Mouse (Mus musculus) lung, embryonic 14.5 days (tissue): ENCODE results near the gene Celsr1. TPM values are rescaled to one million over a fixed set of nuclear protein-coding genes. Genes with fewer than 3 reads are reported as not detected.
A peak's percentile ranks its signal among the peaks of the same experiment; 100 is the strongest.

Experiments
- ATAC-seq: fragments of 200-750 bp; cut with Nextera tagmentation; 2 replicates; pipeline ENCODE4 v1.8.0; 2017; ENCODE audit warnings: mild to moderate bottlenecking, moderate TSS enrichment, moderate library complexity; ENCODE audit not compliant: insufficient read depth
- DNase-seq: peaks from one replicate; pipeline ENCODE4 v3.0.0-alpha.2; 2015
- H3K27ac ChIP-seq: fragments of 300-500 bp; sonication (generic); 2 replicates; pipeline ENCODE4 v1.5.1; 2014; ENCODE audit warnings: low read depth, mild to moderate bottlenecking, moderate library complexity
- H3K27me3 ChIP-seq: fragments of 300-500 bp; sonication (generic); 2 replicates; pipeline ENCODE4 v1.6.1; 2014; ENCODE audit warnings: low read length, control low read depth; ENCODE audit not compliant: insufficient read depth
- H3K36me3 ChIP-seq: fragments of 300-500 bp; sonication (generic); 2 replicates; pipeline ENCODE4 v1.6.1; 2014; ENCODE audit warnings: control low read depth; ENCODE audit not compliant: insufficient read depth
- H3K4me1 ChIP-seq: fragments of 300-500 bp; sonication (generic); 2 replicates; pipeline ENCODE4 v1.6.1; 2014; ENCODE audit warnings: antibody characterized with exemption, control low read depth; ENCODE audit not compliant: insufficient read depth
- H3K4me2 ChIP-seq: fragments of 300-500 bp; sonication (generic); 2 replicates; pipeline ENCODE4 v1.6.1; 2014; ENCODE audit warnings: mild to moderate bottlenecking
- H3K4me3 ChIP-seq: fragments of 300-500 bp; sonication (generic); 2 replicates; pipeline ENCODE4 v1.5.1; 2014; ENCODE audit warnings: low read depth, low read length
- H3K9ac ChIP-seq: fragments of 300-500 bp; sonication (generic); 2 replicates; pipeline ENCODE4 v1.6.1; 2014
- H3K9me3 ChIP-seq: fragments of 300-500 bp; sonication (generic); 2 replicates; pipeline ENCODE4 v1.6.1; 2016; ENCODE audit warnings: low read depth, low read length, control low read depth
- CTCF ChIP-seq: IDR thresholded peaks from 2 replicates; pipeline ENCODE4 v1.5.1; 2016; ENCODE audit warnings: antibody characterized with exemption, low read depth
- WGBS: fragments of 180-500 bp; shearing (Covaris S2); extraction: QIAGEN DNeasy Blood & Tissue Kit; methylation state at CpG from one replicate; pipeline ENCODE4 v1.1.7; 2014; 5-methylcytosine and 5-hydroxymethylcytosine counted together
- polyA plus RNA-seq: library from polyadenylated mRNA; unstranded; fragments of >200 nt; fragmentation: Nextera tagmentation; extraction: Ambion mirVana; gene quantifications from 2 replicates; pipeline ENCODE4 v1.2.1, GENCODE M21; 2014

Celsr1 gene
- polyA plus RNA-seq, 1 experiment from 2014 or later = 9.9 TPM

DNA sequence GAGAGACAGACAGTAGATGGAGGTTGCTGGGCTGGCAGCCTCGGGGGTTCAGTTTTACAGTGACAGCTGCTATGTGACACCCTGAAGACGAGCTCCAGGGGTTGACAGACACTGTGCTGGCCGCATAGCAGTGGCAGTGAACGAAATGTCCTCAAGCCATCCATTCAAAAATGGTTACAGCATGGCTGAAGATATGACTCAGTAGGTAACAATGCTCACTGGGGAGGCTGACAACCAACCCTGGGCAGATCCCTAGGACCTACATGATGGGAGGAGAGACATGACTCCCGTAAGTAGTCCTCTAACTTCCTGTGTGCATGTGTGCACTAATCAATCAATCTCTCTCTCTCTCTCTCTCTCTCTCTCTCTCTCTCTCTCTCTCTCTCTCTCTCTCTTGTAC, 45.7 kb downstream of the Celsr1 start:
- Histone ChIP-seq H3K4me2 (no peak overlapping the region), H3K9ac (no peak overlapping the region), H3K27ac (no peak overlapping the region), H3K4me3 (no peak overlapping the region), H3K9me3 (no peaks in the 10 kb centered on the region), H3K36me3 (no peaks in the 10 kb centered on the region), H3K4me1 (peaks cover 9% of the 10 kb centered on the region; the same call in 1 of the 2 replicates), H3K27me3 (no peaks in the 10 kb centered on the region)
- DNase-seq = no peak
- TF ChIP-seq CTCF = no peak
- whole genome bisulfite sequencing = 51% methylated on average over 5 of the region's 5 CpGs
- ATAC-seq = no peak

- Histone ChIP-seq H3K36me3 (no peaks in the 10 kb centered on the region), H3K27me3 (no peaks in the 10 kb centered on the region), H3K9ac (no peak overlapping the region), H3K4me1 (peaks cover 1% of the 10 kb centered on the region; the same call in 1 of the 2 replicates), H3K4me2 (no peak overlapping the region), H3K27ac (no peak overlapping the region), H3K4me3 (no peak overlapping the region), H3K9me3 (no peaks in the 10 kb centered on the region)
- DNase-seq (no peak), ATAC-seq (no peak)
- 83% methylated on average over 4 of the region's 4 CpGs for WGBS
- no peak for TF ChIP-seq CTCF
These were observed 47.4 kb downstream of the Celsr1 start for GRCm38 (mm10) chr15:85986170-85986569.

GRCm38 (mm10) chr15:85985601-85986000, 48.0 kb downstream of the Celsr1 start:
- H3K4me2 ChIP-seq = no peak overlapping the region
- no peaks in the 10 kb centered on the region for H3K9me3 ChIP-seq
- DNase-seq (no peak), ATAC-seq (no peak)
- no peak overlapping the region for H3K9ac ChIP-seq
- no peak for TF ChIP-seq CTCF
- no peaks in the 10 kb centered on the region for H3K36me3 ChIP-seq
- H3K27me3 ChIP-seq = no peaks in the 10 kb centered on the region
- H3K27ac ChIP-seq = no peak overlapping the region
- no peaks in the 10 kb centered on the region; the same call in 1 of the 2 replicates for H3K4me1 ChIP-seq
- 74% methylated on average over 4 of the region's 4 CpGs for WGBS
- H3K4me3 ChIP-seq = no peak overlapping the region

DNA sequence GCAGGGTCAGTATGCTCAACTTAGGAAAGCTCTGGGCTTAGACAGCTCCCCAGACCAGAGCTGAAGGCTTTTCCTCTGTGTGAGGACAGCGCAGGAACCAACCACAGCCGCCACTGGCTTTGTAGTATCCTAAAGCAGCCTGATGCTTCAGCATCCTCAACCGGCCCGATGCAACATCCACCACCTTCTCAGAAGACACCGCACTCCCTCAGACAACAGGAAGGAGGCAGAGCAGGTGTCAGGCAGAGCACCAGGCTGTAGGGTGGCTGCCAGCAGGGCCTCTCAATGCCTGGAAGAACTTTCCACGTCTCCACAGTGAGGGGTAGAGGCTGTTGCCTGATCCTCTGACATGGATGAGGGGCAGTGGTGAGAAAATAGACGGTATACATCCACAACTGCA, 50.4 kb downstream of the Celsr1 start:
- Histone ChIP-seq H3K9me3 (no peaks in the 10 kb centered on the region), H3K4me2 (no peak overlapping the region), H3K4me3 (no peak overlapping the region), H3K4me1 (no peaks in the 10 kb centered on the region; the same call in 1 of the 2 replicates), H3K27me3 (no peaks in the 10 kb centered on the region), H3K9ac (no peak overlapping the region), H3K27ac (no peak overlapping the region), H3K36me3 (no peaks in the 10 kb centered on the region)
- TF ChIP-seq CTCF = no peak
- WGBS = 67% methylated on average over 7 of the region's 7 CpGs
- ATAC-seq = no peak
- DNase-seq = no peak

- Histone ChIP-seq H3K27me3 (no peaks in the 10 kb centered on the region), H3K4me1 (no peaks in the 10 kb centered on the region; the same call in 1 of the 2 replicates), H3K9me3 (no peaks in the 10 kb centered on the region), H3K4me2 (no peak overlapping the region), H3K27ac (no peak overlapping the region), H3K4me3 (no peak overlapping the region), H3K36me3 (no peaks in the 10 kb centered on the region), H3K9ac (no peak overlapping the region)
- 23% methylated on average over 3 of the region's 3 CpGs for WGBS
- no peak for ATAC-seq
- TF ChIP-seq CTCF = no peak
- DNase-seq = no peak
These were observed 51.2 kb downstream of the Celsr1 start for GRCm38 (mm10) chr15:85982416-85982775.

- ATAC-seq (no peak), DNase-seq (peak; percentile 44)
- H3K9me3 ChIP-seq = no peaks in the 10 kb centered on the region
- WGBS = 25% methylated on average over 11 of the region's 11 CpGs
- no peak overlapping the region for H3K4me3 ChIP-seq
- H3K4me2 ChIP-seq = no peak overlapping the region
- no peak for TF ChIP-seq CTCF
- no peak overlapping the region for H3K9ac ChIP-seq
- no peaks in the 10 kb centered on the region; the same call in 1 of the 2 replicates for H3K4me1 ChIP-seq
- H3K27ac ChIP-seq = no peak overlapping the region
- no peaks in the 10 kb centered on the region for H3K27me3 ChIP-seq
- no peaks in the 10 kb centered on the region for H3K36me3 ChIP-seq
These were observed 51.7 kb downstream of the Celsr1 start for GRCm38 (mm10) chr15:85981768-85982415.

GRCm38 (mm10) chr15:85977086-85977485, 56.5 kb downstream of the Celsr1 start:
- Histone ChIP-seq H3K4me2 (no peak overlapping the region), H3K9me3 (no peaks in the 10 kb centered on the region), H3K4me1 (peaks cover 4% of the 10 kb centered on the region; the same call in 1 of the 2 replicates), H3K4me3 (no peak overlapping the region), H3K36me3 (no peaks in the 10 kb centered on the region), H3K27me3 (no peaks in the 10 kb centered on the region), H3K27ac (no peak overlapping the region), H3K9ac (no peak overlapping the region)
- 50% methylated on average over 9 of the region's 9 CpGs for WGBS
- DNase-seq = peak; percentile 71
- no peak for TF ChIP-seq CTCF
- ATAC-seq = peak; percentile 54; the same call in 1 of the 2 replicates
